In the genomic region with DNA sequence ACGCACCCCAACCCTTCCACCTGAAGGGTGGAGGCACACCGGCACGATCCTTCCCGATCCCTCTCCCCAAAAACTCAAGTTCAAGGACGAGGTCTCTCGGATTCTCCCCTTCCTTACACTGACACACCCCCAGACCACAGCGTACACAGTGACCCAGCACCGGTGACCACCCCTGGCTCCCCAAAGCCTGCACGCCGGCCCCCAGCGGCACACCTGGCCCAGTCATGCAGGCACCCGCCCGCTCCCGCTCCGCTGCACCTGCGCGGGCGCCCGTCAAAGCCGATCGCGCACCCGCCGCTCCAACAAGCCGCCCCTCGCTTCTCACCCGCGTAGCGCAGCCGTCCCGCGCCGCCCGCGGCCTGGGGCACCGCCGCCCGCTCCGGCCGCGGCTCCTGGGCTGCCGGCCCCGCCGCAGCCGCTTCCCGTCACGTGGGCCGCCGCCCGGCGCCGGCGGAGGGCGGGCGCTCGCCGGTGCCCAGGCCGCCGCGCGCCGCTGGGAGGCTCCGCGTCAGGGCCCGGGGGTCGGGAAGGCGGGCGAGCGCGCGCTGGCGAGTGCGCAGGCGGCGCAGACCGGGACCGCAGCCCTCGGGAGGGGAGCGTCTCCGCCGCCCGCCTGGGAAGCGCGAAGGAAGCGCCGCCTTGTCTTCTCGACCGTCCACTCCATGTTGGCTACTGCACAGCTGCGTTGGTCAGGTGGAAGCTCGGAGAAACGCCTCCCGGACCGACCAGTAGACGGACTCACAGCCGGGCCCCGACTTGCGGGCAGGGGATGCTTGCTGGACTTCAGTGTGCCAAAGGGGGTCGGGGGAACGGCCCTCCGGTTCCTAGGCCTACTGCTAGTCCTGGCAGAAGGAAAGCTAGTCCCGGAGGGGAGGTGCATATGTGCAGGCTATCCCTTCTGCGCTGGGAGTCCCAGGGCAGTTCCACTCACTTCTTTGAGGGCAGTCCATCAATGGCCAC, we compare ENCODE assay signal across 8 mouse cellular contexts. TPM values are rescaled to one million over a fixed set of nuclear protein-coding genes. Genes with fewer than 3 reads are reported as not detected.
A peak's percentile ranks its signal among the peaks of the same experiment; 100 is the strongest.
DNase-seq lines count a peak whose midpoint lies in the region; ATAC-seq and TF ChIP-seq lines count a peak whose summit lies in the region.

No protein-coding gene starts in this region.

- peaks cover 7% of the 10 kb centered on the region; the same call in 1 of the 2 replicates for H3K36me3 ChIP-seq in embryonic facial prominence, embryonic 13.5 days
- H3K36me3 ChIP-seq in limb, embryonic 11.5 days (ENCODE audit: control insufficient read depth, insufficient read depth, low read length), result no peaks in the 10 kb centered on the region
- no peaks in the 10 kb centered on the region for H3K36me3 ChIP-seq in midbrain, embryonic 12.5 days
- no peaks in the 10 kb centered on the region for H3K36me3 ChIP-seq in small intestine, adult 2 months (ENCODE audit: control insufficient read depth, insufficient read depth, low read length)

- WGBS in embryonic facial prominence, embryonic 13.5 days, result under 1% methylated on average over 99 of the region's 102 CpGs
- under 1% methylated on average over 87 of the region's 102 CpGs for WGBS in limb, embryonic 11.5 days
- under 1% methylated on average over 77 of the region's 102 CpGs for WGBS in midbrain, embryonic 12.5 days
- 1% methylated on average over 99 of the region's 102 CpGs for WGBS in small intestine, adult 2 months

- DNase-seq in 3134 (ENCODE audit: extremely low read depth, insufficient read length, low spot score), result peak; percentile 85
- peak; percentile 74 for DNase-seq in adrenal gland, postnatal 25 days
- DNase-seq in heart, adult 18-20 months, result peak; percentile 81 to 82
- DNase-seq in kidney, adult 18-20 months, result peak; percentile 84
- DNase-seq in limb, embryonic 11.5 days (ENCODE audit: low spot score), result peak; percentile 75

- no peaks in the 10 kb centered on the region for H3K27me3 ChIP-seq in embryonic facial prominence, embryonic 13.5 days
- no peaks in the 10 kb centered on the region for H3K27me3 ChIP-seq in limb, embryonic 11.5 days (ENCODE audit: control insufficient read depth, insufficient read depth, low read length)
- H3K27me3 ChIP-seq in midbrain, embryonic 12.5 days, result peaks cover 27% of the 10 kb centered on the region
- H3K27me3 ChIP-seq in small intestine, adult 2 months (ENCODE audit: control insufficient read depth, insufficient read depth, low read length), result no peaks in the 10 kb centered on the region

- H3K4me1 ChIP-seq in embryonic facial prominence, embryonic 13.5 days, result peaks cover 25% of the 10 kb centered on the region
- H3K4me1 ChIP-seq in limb, embryonic 11.5 days (ENCODE audit: control insufficient read depth, insufficient read depth, low read length), result peaks cover 4% of the 10 kb centered on the region; the same call in 1 of the 2 replicates
- peaks cover 21% of the 10 kb centered on the region; the same call in 1 of the 2 replicates for H3K4me1 ChIP-seq in midbrain, embryonic 12.5 days
- H3K4me1 ChIP-seq in small intestine, adult 2 months (ENCODE audit: control insufficient read depth, insufficient read depth, insufficient read length, low read length), result peaks cover 7% of the 10 kb centered on the region

- peak overlapping the region; percentile 87 for H3K9ac ChIP-seq in embryonic facial prominence, embryonic 13.5 days
- H3K9ac ChIP-seq in limb, embryonic 11.5 days (ENCODE audit: low read length), result peak overlapping the region; percentile 82
- H3K9ac ChIP-seq in midbrain, embryonic 12.5 days (replicated peaks), result peak overlapping the region; percentile 91

- TF ChIP-seq CTCF in small intestine, adult 2 months (IDR thresholded peaks at IDR 0.05; ENCODE audit: extremely low read depth, insufficient read length, insufficient replicate concordance, low read depth, low read length), result no peak

- no peak; the same call in 1 of the 2 replicates for TF ChIP-seq POLR2A in small intestine, adult 2 months (IDR thresholded peaks at IDR 0.05; ENCODE audit: low read depth, low read length)

- no peaks in the 10 kb centered on the region for H3K9me3 ChIP-seq in embryonic facial prominence, embryonic 13.5 days
- no peaks in the 10 kb centered on the region for H3K9me3 ChIP-seq in limb, embryonic 11.5 days (ENCODE audit: control insufficient read depth, low read length)
- no peaks in the 10 kb centered on the region for H3K9me3 ChIP-seq in midbrain, embryonic 12.5 days

- peak overlapping the region; percentile 85 for H3K4me2 ChIP-seq in embryonic facial prominence, embryonic 13.5 days
- peak overlapping the region; percentile 91 for H3K4me2 ChIP-seq in limb, embryonic 11.5 days (ENCODE audit: low read depth, severe bottlenecking)
- H3K4me2 ChIP-seq in midbrain, embryonic 12.5 days (replicated peaks), result peak overlapping the region; percentile 90

- H3K27ac ChIP-seq in embryonic facial prominence, embryonic 13.5 days, result peak overlapping the region; percentile 49; the same call in 1 of the 2 replicates
- 0 out of 2 replicates have a peak overlapping the region, but pooled peaks have one; percentile 45 for H3K27ac ChIP-seq in limb, embryonic 11.5 days (replicated peaks; ENCODE audit: low read depth, low read length)
- peak overlapping the region; percentile 82 for H3K27ac ChIP-seq in midbrain, embryonic 12.5 days (replicated peaks)
- peak overlapping the region; percentile 73 for H3K27ac ChIP-seq in small intestine, adult 2 months (ENCODE audit: insufficient read depth, low read depth, low read length)

- peak; percentile 70 for ATAC-seq in embryonic facial prominence, embryonic 13.5 days (ENCODE audit: insufficient number of reproducible peaks, insufficient read depth, low FRiP score, low TSS enrichment, low read depth)
- peak; percentile 81 for ATAC-seq in limb, embryonic 11.5 days (ENCODE audit: insufficient number of reproducible peaks, low FRiP score, low TSS enrichment, low read depth)
- ATAC-seq in midbrain, embryonic 12.5 days (ENCODE audit: low FRiP score, low read depth), result peak; percentile 90

- H3K4me3 ChIP-seq in embryonic facial prominence, embryonic 13.5 days, result peak overlapping the region; percentile 75
- peak overlapping the region; percentile 70 for H3K4me3 ChIP-seq in limb, embryonic 11.5 days (ENCODE audit: low read depth, low read length)
- peak overlapping the region; percentile 78 for H3K4me3 ChIP-seq in midbrain, embryonic 12.5 days
- H3K4me3 ChIP-seq in small intestine, adult 2 months (ENCODE audit: low read depth, low read length), result peak overlapping the region; percentile 93

RNA-seq across cellular contexts. Expression of a gene that starts 6.1 kb away (rescaled TPM):
- 31.9 and 35.9 TPM in 2 replicates for total RNA-seq in adrenal gland, postnatal 25 days (2021)
- polyA plus RNA-seq in embryonic facial prominence, embryonic 13.5 days (2015; fragmentation: Nextera tagmentation; extraction: Ambion mirVana), result 10.9 and 12.5 TPM in 2 replicates
- 10 to 100 TPM; 14.2 to 15.1 TPM for total RNA-seq in heart, adult 18-20 months (2021)
- polyA plus RNA-seq in limb, embryonic 11.5 days (2014; fragmentation: Nextera tagmentation; extraction: Ambion mirVana), result 10.5 and 13.6 TPM in 2 replicates
- polyA plus RNA-seq in midbrain, embryonic 12.5 days (2016; fragmentation: Nextera tagmentation; extraction: Ambion mirVana), result 15.6 and 16.6 TPM in 2 replicates
- 7.6 and 11.1 TPM in 2 replicates for polyA plus RNA-seq in small intestine, adult 2 months (2012; rRNA removed)

RNA-seq across cellular contexts. Expression of a gene that starts 6.2 kb away (rescaled TPM):
- total RNA-seq in adrenal gland, postnatal 25 days (2021), result 18.7 and 20.0 TPM in 2 replicates
- polyA plus RNA-seq in embryonic facial prominence, embryonic 13.5 days (2015; fragmentation: Nextera tagmentation; extraction: Ambion mirVana), result 34.2 and 39.4 TPM in 2 replicates
- 10 to 100 TPM; 21.5 to 24.2 TPM for total RNA-seq in heart, adult 18-20 months (2021)
- 37.5 and 42.8 TPM in 2 replicates for polyA plus RNA-seq in limb, embryonic 11.5 days (2014; fragmentation: Nextera tagmentation; extraction: Ambion mirVana)
- polyA plus RNA-seq in midbrain, embryonic 12.5 days (2016; fragmentation: Nextera tagmentation; extraction: Ambion mirVana), result 43.0 and 47.0 TPM in 2 replicates
- 0.86 and 1.6 TPM in 2 replicates for polyA plus RNA-seq in small intestine, adult 2 months (2012; rRNA removed)

Comparison
In these comparisons a context has a peak if more than half of its experiments do, and no peak if none do; other contexts are left out.
1. Peak in every context shown above with its lines: DNase-seq, ATAC-seq, H3K4me3 ChIP-seq and H3K27ac ChIP-seq.
2. RNA of a gene that starts 6.2 kb away (polyA plus RNA-seq): 43.0 to 47.0 TPM in midbrain, embryonic 12.5 days, 37.5 to 42.8 TPM in limb, embryonic 11.5 days and 34.2 to 39.4 TPM in embryonic facial prominence, embryonic 13.5 days; 0.86 to 1.6 TPM in small intestine, adult 2 months; every median in the first group is over 10 times any median in the second.